Mouse (Mus musculus): ENCODE measurements around the gene Esp31.

The Esp31 gene

GRCm38 (mm10) chr17:38639147-38639546 lies at the start of gene Esp31:
Esp31 (plus strand) TSS chr17:38639447.
- DNase-seq (ENCODE audit: low read depth, low spot score): no peak

Measured in ES-CJ7 (cell line).